Mouse (Mus musculus) cerebellum, adult 2 months (tissue): Measurements from ENCODE around the gene Cadps. TPM values are rescaled to one million over a fixed set of nuclear protein-coding genes. Genes with fewer than 3 reads are reported as not detected.
A peak's percentile ranks its signal among the peaks of the same experiment; 100 is the strongest.

Experiments used
- DNase-seq, 2 experiments: peaks; one replicate each; pipeline ENCODE4 v3.0.0; 2021
- H3K27ac ChIP-seq: fragments of 200-500 bp; 2 replicates; pipeline ENCODE4 v1.5.1; 2012; ENCODE audit warnings: low read length, control low read depth, inconsistent platforms; ENCODE audit not compliant: insufficient read depth
- H3K27me3 ChIP-seq: fragments of 200-500 bp; 2 replicates; pipeline ENCODE4 v1.6.1; 2012; ENCODE audit warnings: inconsistent platforms, mild to moderate bottlenecking, low read length, moderate library complexity; ENCODE audit not compliant: control insufficient read depth, insufficient read depth
- H3K4me1 ChIP-seq: fragments of 200-500 bp; 2 replicates; pipeline ENCODE4 v1.6.1; 2011; ENCODE audit warnings: low read length; ENCODE audit not compliant: control insufficient read depth, insufficient read depth
- H3K4me3 ChIP-seq: fragments of 200-500 bp; replicated peaks from 2 replicates; pipeline ENCODE3; 2011; ENCODE audit warnings: mild to moderate bottlenecking, low read depth, low read length, control low read depth; ENCODE audit not compliant: insufficient read depth
- CTCF ChIP-seq: fragments of 200-500 bp; IDR thresholded peaks from 2 replicates; pipeline ENCODE4 v1.5.1; 2011; ENCODE audit warnings: low read depth, mild to moderate bottlenecking, control low read depth, low read length, moderate library complexity, borderline replicate concordance; ENCODE audit not compliant: insufficient read depth
- POLR2A ChIP-seq: fragments of 200-500 bp; IDR thresholded peaks from 2 replicates; pipeline ENCODE4 v1.6.1; 2011; ENCODE audit warnings: low read length, control low read depth, borderline replicate concordance; ENCODE audit not compliant: insufficient read depth
- WGBS: fragments of 180-500 bp; shearing (Covaris S2); methylation state at CpG from one replicate; pipeline ENCODE4 v1.1.7; 2018; 5-methylcytosine and 5-hydroxymethylcytosine counted together
- polyA plus RNA-seq: library from polyadenylated mRNA; depleted of rRNA; stranded (reverse); fragments of >200 nt; gene quantifications from 2 replicates; pipeline ENCODE4 v1.2.3, GENCODE M21; 2012

Cadps gene
- polyA plus RNA-seq, 1 experiment: 165 TPM

DNA sequence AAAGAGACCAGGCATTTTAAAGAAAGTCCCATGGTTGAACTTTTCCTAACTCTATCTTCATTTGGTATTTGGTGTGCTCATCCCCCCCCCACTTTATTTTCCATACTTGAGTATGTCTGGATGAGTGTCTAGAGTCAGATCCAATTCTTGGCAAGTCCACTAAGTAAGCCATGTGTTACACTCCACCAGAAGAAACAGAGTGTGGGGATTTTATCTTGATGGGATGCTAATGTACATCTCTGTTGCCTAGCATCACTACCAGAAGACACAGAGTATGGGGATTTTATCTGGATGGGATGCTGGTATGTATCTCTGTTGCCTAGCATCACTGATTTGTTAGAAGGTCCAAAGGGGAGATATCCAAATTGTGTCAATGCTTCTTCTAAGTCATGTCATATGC, 24.0 kb downstream of the Cadps start:
- TF ChIP-seq CTCF: no peak
- TF ChIP-seq POLR2A: no peak
- DNase-seq: no peak
- peaks cover 13% of the 10 kb centered on the region; the same call in 1 of the 2 replicates for H3K4me1 ChIP-seq
- no peak overlapping the region for H3K27ac ChIP-seq
- H3K27me3 ChIP-seq: no peaks in the 10 kb centered on the region
- no peak overlapping the region for H3K4me3 ChIP-seq

DNA sequence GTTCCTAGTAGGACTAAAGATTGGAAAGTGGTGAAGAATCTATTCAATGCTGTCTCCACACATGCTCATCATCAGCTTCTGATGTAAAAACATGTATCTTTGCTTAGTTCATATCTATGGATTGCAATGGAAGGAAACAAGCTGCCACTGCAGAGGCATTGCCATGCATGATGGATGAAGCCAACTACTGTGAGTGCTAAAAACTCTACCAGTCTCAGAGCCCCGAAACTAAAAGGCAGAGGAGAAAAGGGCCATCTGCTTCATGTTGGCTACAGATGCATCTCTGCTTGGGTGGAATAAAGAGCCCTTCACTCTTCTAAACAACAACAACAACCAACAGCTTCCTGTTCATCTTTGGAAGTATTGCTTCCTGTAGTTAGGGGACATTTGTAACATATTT, 38.6 kb downstream of the Cadps start:
- Histone ChIP-seq H3K27ac (no peak overlapping the region), H3K4me3 (no peak overlapping the region), H3K27me3 (no peaks in the 10 kb centered on the region; the same call in 1 of the 2 replicates), H3K4me1 (peaks cover 6% of the 10 kb centered on the region; the same call in 1 of the 2 replicates)
- 6% methylated on average over 1 of the region's 1 CpGs for whole genome bisulfite sequencing
- TF ChIP-seq POLR2A (no peak), CTCF (no peak)
- peak in 1 of 2 experiments; percentile 43 for DNase-seq

DNA sequence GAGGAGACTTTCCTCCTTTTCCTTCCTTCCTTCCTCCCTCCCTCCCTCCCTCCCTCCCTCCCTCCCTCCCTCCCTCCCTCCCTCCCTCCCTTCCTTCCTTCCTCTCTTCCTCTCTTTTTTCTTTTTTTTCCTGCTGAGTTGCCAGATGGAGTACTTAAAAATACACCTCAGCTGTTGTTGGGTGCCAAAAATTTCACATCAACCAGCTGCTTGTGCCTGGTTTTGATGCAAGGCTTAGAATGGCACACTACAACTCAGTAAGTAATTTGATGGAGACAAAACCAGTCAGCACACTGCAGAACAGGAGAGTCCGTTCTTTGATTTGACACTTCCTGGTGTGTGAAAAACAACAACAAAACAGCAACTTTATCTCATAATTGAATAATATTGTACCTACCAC, 42.9 kb downstream of the Cadps start:
- WGBS: 53% methylated on average over 1 of the region's 1 CpGs
- peak in 1 of 2 experiments; percentile 14 for DNase-seq
- Histone ChIP-seq H3K27me3 (no peaks in the 10 kb centered on the region; the same call in 1 of the 2 replicates), H3K4me1 (peaks cover 9% of the 10 kb centered on the region; the same call in 1 of the 2 replicates), H3K27ac (no peak overlapping the region), H3K4me3 (no peak overlapping the region)
- no peak for TF ChIP-seq CTCF
- no peak for TF ChIP-seq POLR2A

DNA sequence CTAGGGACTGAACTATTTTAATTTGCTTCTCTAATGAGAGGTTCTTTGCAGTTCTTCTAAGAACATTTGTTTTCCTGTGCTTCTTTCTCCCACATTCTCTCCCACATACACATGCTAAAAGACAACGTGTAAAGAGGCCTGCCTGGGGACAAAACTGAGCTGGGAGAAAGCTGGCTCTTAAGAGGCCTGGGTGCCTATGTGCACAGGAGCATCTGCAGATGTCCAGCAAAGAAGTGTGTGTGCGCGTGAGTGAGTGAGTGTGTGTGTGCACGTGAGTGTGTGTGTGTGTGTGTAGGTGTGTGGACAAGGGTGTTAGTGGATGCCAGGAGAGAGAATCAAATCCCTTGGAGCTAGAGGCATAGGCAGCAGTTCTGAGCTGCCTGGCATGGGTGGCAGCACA, 44.9 kb downstream of the Cadps start:
- 84% methylated on average over 4 of the region's 4 CpGs for WGBS
- Histone ChIP-seq H3K27ac (no peak overlapping the region), H3K27me3 (no peaks in the 10 kb centered on the region), H3K4me1 (peaks cover 5% of the 10 kb centered on the region; the same call in 1 of the 2 replicates), H3K4me3 (no peak overlapping the region)
- TF ChIP-seq CTCF (no peak), POLR2A (no peak)
- no peak for DNase-seq

DNA sequence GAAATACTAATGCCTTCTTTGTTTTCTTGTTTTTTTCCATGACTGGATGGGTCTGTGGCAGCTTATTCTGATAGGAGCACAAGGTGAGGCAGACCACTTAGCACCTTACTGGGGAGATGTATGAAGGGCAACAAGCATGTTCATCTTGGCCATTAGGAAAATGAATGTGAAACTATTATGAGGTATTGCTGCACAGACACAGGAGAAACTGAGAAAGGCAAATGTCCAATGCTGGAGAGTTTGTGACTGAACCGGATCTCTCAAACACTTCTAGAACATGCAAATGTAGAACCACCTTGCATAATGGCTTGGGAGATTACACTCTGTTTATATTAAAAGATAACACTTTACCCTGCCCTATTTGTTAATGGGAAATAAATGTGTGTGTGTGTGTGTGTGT, 54.0 kb downstream of the Cadps start:
- H3K4me3 ChIP-seq: no peak overlapping the region
- H3K27me3 ChIP-seq: no peaks in the 10 kb centered on the region
- no peak for DNase-seq
- H3K27ac ChIP-seq: no peak overlapping the region
- 91% methylated on average over 1 of the region's 1 CpGs for WGBS
- no peak for TF ChIP-seq POLR2A
- TF ChIP-seq CTCF: no peak
- no peaks in the 10 kb centered on the region for H3K4me1 ChIP-seq

DNA sequence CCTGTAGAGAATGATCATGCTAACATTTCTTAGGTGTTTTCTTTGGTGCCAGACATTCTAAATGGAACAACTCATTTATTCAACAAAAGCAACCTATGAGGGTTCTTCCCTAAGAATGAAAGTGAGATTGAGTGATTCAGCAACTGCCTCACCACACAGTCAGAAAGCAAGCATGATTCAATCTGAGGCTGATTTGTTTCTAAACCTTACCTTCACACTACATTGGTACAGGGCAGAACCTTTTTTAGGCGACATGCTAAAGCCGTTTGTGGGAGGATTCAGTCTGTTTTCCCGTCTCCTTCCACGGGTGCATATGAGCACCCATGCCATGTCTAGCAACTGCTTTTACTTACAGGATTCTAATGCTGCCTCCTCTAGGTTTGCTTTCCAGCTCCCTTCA, 69.6 kb downstream of the Cadps start:
- Histone ChIP-seq H3K27ac (no peak overlapping the region), H3K27me3 (no peaks in the 10 kb centered on the region), H3K4me3 (no peak overlapping the region), H3K4me1 (0 out of 2 replicates have a peak, but pooled peaks cover 3% of the 10 kb centered on the region)
- DNase-seq: no peak
- WGBS: 92% methylated on average over 4 of the region's 4 CpGs
- TF ChIP-seq POLR2A: no peak
- TF ChIP-seq CTCF: no peak

DNA sequence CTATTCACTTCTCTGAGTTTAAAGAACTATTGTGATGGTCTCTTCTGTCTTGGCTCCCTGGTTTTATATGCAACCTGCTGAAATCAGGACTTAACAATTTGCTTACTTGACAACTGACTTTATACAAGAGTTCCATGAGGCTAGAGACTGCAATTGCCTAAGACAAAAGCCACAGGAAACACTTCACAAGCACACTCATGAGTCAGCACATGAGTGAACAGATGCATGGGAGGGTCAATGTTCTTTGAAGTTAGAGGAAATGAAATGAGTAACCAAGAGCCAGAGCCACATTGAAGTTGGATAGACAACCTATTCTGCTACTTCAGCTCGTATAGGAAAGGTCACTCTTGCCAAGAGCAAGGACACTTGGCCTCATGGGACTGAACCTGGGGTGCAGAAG, 71.1 kb downstream of the Cadps start:
- WGBS: 58% methylated on average over 1 of the region's 1 CpGs
- no peak for DNase-seq
- 0 out of 2 replicates have a peak, but pooled peaks cover 3% of the 10 kb centered on the region for H3K4me1 ChIP-seq
- no peak overlapping the region for H3K27ac ChIP-seq
- no peak overlapping the region for H3K4me3 ChIP-seq
- no peaks in the 10 kb centered on the region for H3K27me3 ChIP-seq
- TF ChIP-seq POLR2A (no peak), CTCF (no peak)

DNA sequence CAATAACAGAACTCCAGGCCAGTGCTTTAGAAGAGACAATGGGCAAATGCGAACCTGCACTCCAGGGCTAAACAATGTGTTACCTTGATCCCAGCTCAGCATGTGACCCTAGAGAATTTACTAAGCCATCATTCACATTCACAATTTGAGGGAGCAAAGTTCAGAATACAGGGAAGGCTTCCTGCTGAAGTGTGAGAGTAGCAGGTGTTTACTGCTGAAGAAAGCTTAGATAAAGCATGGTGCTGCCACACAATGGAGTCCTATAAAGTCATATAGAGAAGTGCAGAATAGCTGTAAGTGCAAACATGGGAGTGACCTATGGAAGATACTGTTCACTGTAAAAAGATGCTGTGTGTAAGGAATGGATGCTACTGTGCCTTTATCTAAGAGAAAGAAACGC, 91.9 kb downstream of the Cadps start:
- Histone ChIP-seq H3K4me3 (no peak overlapping the region), H3K27me3 (no peaks in the 10 kb centered on the region), H3K4me1 (no peaks in the 10 kb centered on the region), H3K27ac (no peak overlapping the region)
- TF ChIP-seq POLR2A (no peak), CTCF (no peak)
- DNase-seq: no peak
- 88% methylated on average over 2 of the region's 2 CpGs for WGBS
